Mouse (Mus musculus) activated CD4-positive, CD25-positive, alpha-beta regulatory T cell, adult 4 months (primary cell): ENCODE results near the gene Olfr519. TPM values are rescaled to one million over a fixed set of nuclear protein-coding genes. Genes with fewer than 3 reads are reported as not detected.

Source experiments
- ATAC-seq: one replicate; pipeline ENCODE4 v1.8.0; 2017
- polyA plus RNA-seq, 2 experiments: library from polyadenylated mRNA; unstranded; fragments of 100-300 nt; shearing (Covaris generic); gene quantifications; one replicate each; pipeline ENCODE4 v1.2.1; 2017

Olfr519 gene
- polyA plus RNA-seq, result not detected

GRCm38 (mm10) chr7:108894320-108894719 lies at the start of gene Olfr519:
Gene Olfr519 (minus strand): TSS chr7:108894420.
- no peak for ATAC-seq

GRCm38 (mm10) chr7:108944002-108944401 lies 49.8 kb upstream of the Olfr519 start:
- no peak for ATAC-seq

GRCm38 (mm10) chr7:108941466-108941865 lies 47.2 kb upstream of the Olfr519 start:
- no peak for ATAC-seq

- ATAC-seq, result no peak
Measured at GRCm38 (mm10) chr7:108936591-108936990, 42.4 kb upstream of the Olfr519 start.

GRCm38 (mm10) chr7:108935411-108935810 lies 41.2 kb upstream of the Olfr519 start:
- ATAC-seq, result no peak

- ATAC-seq, result no peak
Measured at GRCm38 (mm10) chr7:108934836-108935235, 40.6 kb upstream of the Olfr519 start.

- peak; percentile 97 for ATAC-seq
Measured at GRCm38 (mm10) chr7:108933794-108934731, 39.8 kb upstream of the Olfr519 start, which contains the start of gene Eif3f. Gene Eif3f (plus strand): TSS chr7:108934417.

- ATAC-seq, result no peak
Measured at GRCm38 (mm10) chr7:108929726-108930393, 35.6 kb upstream of the Olfr519 start, which contains the start of gene Nlrp10. Gene Nlrp10 (minus strand): TSS chr7:108930178.

- no peak for ATAC-seq
Measured at GRCm38 (mm10) chr7:108928280-108929188, 34.3 kb upstream of the Olfr519 start.

- ATAC-seq, result no peak
Measured at GRCm38 (mm10) chr7:108927043-108927442, 32.8 kb upstream of the Olfr519 start.

- ATAC-seq, result no peak
Measured at GRCm38 (mm10) chr7:108903969-108904368, 9.7 kb upstream of the Olfr519 start.

- no peak for ATAC-seq
Measured at GRCm38 (mm10) chr7:108884906-108885305, 9.3 kb downstream of the Olfr519 start, which contains the start of gene Olfr518. Gene Olfr518 (minus strand): TSS chr7:108885006.

- ATAC-seq, result no peak
Measured at GRCm38 (mm10) chr7:108872279-108872678, 21.9 kb downstream of the Olfr519 start, which contains the start of gene Olfr517. Gene Olfr517 (minus strand): TSS chr7:108872379.

- ATAC-seq, result no peak
Measured at GRCm38 (mm10) chr7:108850429-108850828, 43.8 kb downstream of the Olfr519 start, which contains the start of gene Olfr516. Gene Olfr516 (minus strand): TSS chr7:108850529.

Other genes with a start within 250 kb of the Olfr519 start
- not detected for gene Olfr509, start 242.5 kb downstream of the Olfr519 start, polyA plus RNA-seq
- gene Olfr510, start 228.0 kb downstream of the Olfr519 start, polyA plus RNA-seq, result not detected
- not detected for gene Olfr512, start 181.1 kb downstream of the Olfr519 start, polyA plus RNA-seq
- not detected for gene Olfr513, start 143.4 kb downstream of the Olfr519 start, polyA plus RNA-seq
- not detected for gene Olfr514, start 68.4 kb downstream of the Olfr519 start, polyA plus RNA-seq
- gene Olfr516, start 43.9 kb downstream of the Olfr519 start, polyA plus RNA-seq, result not detected
- not detected for gene Olfr517, start 22.0 kb downstream of the Olfr519 start, polyA plus RNA-seq
- not detected for gene Olfr518, start 9.4 kb downstream of the Olfr519 start, polyA plus RNA-seq
- under 1 TPM; 0.07 to 0.19 TPM for gene Nlrp10, start 35.8 kb upstream of the Olfr519 start, polyA plus RNA-seq
- 10 to 100 TPM; 34.6 to 48.4 TPM for gene Eif3f, start 40.0 kb upstream of the Olfr519 start, polyA plus RNA-seq
- gene Tub, start 55.9 kb upstream of the Olfr519 start, polyA plus RNA-seq, result under 1 TPM; 0.24 to 0.29 TPM
- gene Ric3, start 188.9 kb upstream of the Olfr519 start, polyA plus RNA-seq, result under 1 TPM; 0.15 to 0.20 TPM